Mouse (Mus musculus): ENCODE measurements around the gene Rnf39. TPM values are rescaled to one million over a fixed set of nuclear protein-coding genes. Genes with fewer than 3 reads are reported as not detected.

The Rnf39 gene
- total RNA-seq, 2 experiments from 2014 or later, result not detected

- intact Hi-C loops (cut with DNase I; ENCODE audit: low total_unique reads), result no loop called here
- DNase-seq, result no peak
These were observed 11.6 kb upstream of the Rnf39 start for GRCm38 (mm10) chr17:36931130-36931529.

GRCm38 (mm10) chr17:36931806-36932205 is 10.9 kb upstream of the Rnf39 start:
- no peak for DNase-seq
- intact Hi-C loops (cut with DNase I; ENCODE audit: low total_unique reads), result no loop called here

GRCm38 (mm10) chr17:36938056-36938455 is 4.7 kb upstream of the Rnf39 start:
- DNase-seq, result no peak
- intact Hi-C loops (cut with DNase I; ENCODE audit: low total_unique reads), result no loop called here

GRCm38 (mm10) chr17:36942391-36942790 is 327 bp upstream of the Rnf39 start:
- intact Hi-C loops (cut with DNase I; ENCODE audit: low total_unique reads), result no loop called here
- DNase-seq, result no peak

GRCm38 (mm10) chr17:36943691-36944090 is 973 bp downstream of the Rnf39 start:
- intact Hi-C loops (cut with DNase I; ENCODE audit: low total_unique reads), result no loop called here
- no peak for DNase-seq

GRCm38 (mm10) chr17:36944121-36944775 is 1.5 kb downstream of the Rnf39 start:
- DNase-seq, result no peak
- intact Hi-C loops (cut with DNase I; ENCODE audit: low total_unique reads), result no loop called here

GRCm38 (mm10) chr17:36947051-36947819 is 4.5 kb downstream of the Rnf39 start:
- intact Hi-C loops (cut with DNase I; ENCODE audit: low total_unique reads), result no loop called here
- peak; percentile 45 for DNase-seq

GRCm38 (mm10) chr17:36948286-36948685 is 5.6 kb downstream of the Rnf39 start:
- no peak for DNase-seq
- intact Hi-C loops (cut with DNase I; ENCODE audit: low total_unique reads), result no loop called here

GRCm38 (mm10) chr17:36949265-36949664 is 6.5 kb downstream of the Rnf39 start:
- intact Hi-C loops (cut with DNase I; ENCODE audit: low total_unique reads), result no loop called here
- DNase-seq, result no peak

- intact Hi-C loops (cut with DNase I; ENCODE audit: low total_unique reads), result no loop called here
- peak; percentile 95 for DNase-seq
These were observed 8.5 kb downstream of the Rnf39 start, which contains the start of gene Ppp1r11 for GRCm38 (mm10) chr17:36950981-36951947. Gene Ppp1r11, minus strand, starts transcription at chr17:36951741.

GRCm38 (mm10) chr17:36952631-36953030 is 9.9 kb downstream of the Rnf39 start:
- intact Hi-C loops (cut with DNase I; ENCODE audit: low total_unique reads), result no loop called here
- no peak for DNase-seq

GRCm38 (mm10) chr17:36953062-36953461 is 10.3 kb downstream of the Rnf39 start:
- intact Hi-C loops (cut with DNase I; ENCODE audit: low total_unique reads), result no loop called here
- DNase-seq, result no peak

- intact Hi-C loops (cut with DNase I; ENCODE audit: low total_unique reads), result no loop called here
- peak; percentile 92 for DNase-seq
These were observed 15.5 kb downstream of the Rnf39 start, which contains the start of the genes Znrd1 and Znrd1as for GRCm38 (mm10) chr17:36957999-36958743. Gene Znrd1, minus strand, starts transcription at chr17:36958559. Gene Znrd1as, plus strand, starts transcription at chr17:36958592.

- intact Hi-C loops (cut with DNase I; ENCODE audit: low total_unique reads), result no loop called here
- no peak for DNase-seq
These were observed 16.2 kb downstream of the Rnf39 start for GRCm38 (mm10) chr17:36958884-36959283.

- DNase-seq, result no peak
- intact Hi-C loops (cut with DNase I; ENCODE audit: low total_unique reads), result no loop called here
These were observed 18.4 kb downstream of the Rnf39 start for GRCm38 (mm10) chr17:36961125-36961524.

- no peak for DNase-seq
- intact Hi-C loops (cut with DNase I; ENCODE audit: low total_unique reads), result no loop called here
These were observed 24.2 kb downstream of the Rnf39 start for GRCm38 (mm10) chr17:36966875-36967274.

GRCm38 (mm10) chr17:36970316-36970890 is 27.7 kb downstream of the Rnf39 start:
- intact Hi-C loops (cut with DNase I; ENCODE audit: low total_unique reads), result no loop called here
- DNase-seq, result no peak

GRCm38 (mm10) chr17:36971172-36971850 is 28.6 kb downstream of the Rnf39 start:
- intact Hi-C loops (cut with DNase I; ENCODE audit: low total_unique reads), result no loop called here

More at GRCm38 (mm10) chr17:36971172-36971850, 28.6 kb downstream of the Rnf39 start:
- DNase-seq, result no peak
